Mouse (Mus musculus) lung, embryonic 14.5 days (tissue): ENCODE measurements around the gene Sept11. TPM values are rescaled to one million over a fixed set of nuclear protein-coding genes. Genes with fewer than 3 reads are reported as not detected.

Experiments
- ATAC-seq: fragments of 200-750 bp; cut with Nextera tagmentation; 2 replicates; pipeline ENCODE4 v1.8.0; 2017; ENCODE audit warnings: mild to moderate bottlenecking, moderate TSS enrichment, moderate library complexity; ENCODE audit not compliant: insufficient read depth
- DNase-seq: peaks from one replicate; pipeline ENCODE4 v3.0.0-alpha.2; 2015
- H3K27ac ChIP-seq: fragments of 300-500 bp; sonication (generic); 2 replicates; pipeline ENCODE4 v1.5.1; 2014; ENCODE audit warnings: low read depth, mild to moderate bottlenecking, moderate library complexity
- H3K27me3 ChIP-seq: fragments of 300-500 bp; sonication (generic); 2 replicates; pipeline ENCODE4 v1.6.1; 2014; ENCODE audit warnings: low read length, control low read depth; ENCODE audit not compliant: insufficient read depth
- H3K36me3 ChIP-seq: fragments of 300-500 bp; sonication (generic); 2 replicates; pipeline ENCODE4 v1.6.1; 2014; ENCODE audit warnings: control low read depth; ENCODE audit not compliant: insufficient read depth
- H3K4me1 ChIP-seq: fragments of 300-500 bp; sonication (generic); 2 replicates; pipeline ENCODE4 v1.6.1; 2014; ENCODE audit warnings: antibody characterized with exemption, control low read depth; ENCODE audit not compliant: insufficient read depth
- H3K4me2 ChIP-seq: fragments of 300-500 bp; sonication (generic); 2 replicates; pipeline ENCODE4 v1.6.1; 2014; ENCODE audit warnings: mild to moderate bottlenecking
- H3K4me3 ChIP-seq: fragments of 300-500 bp; sonication (generic); 2 replicates; pipeline ENCODE4 v1.5.1; 2014; ENCODE audit warnings: low read depth, low read length
- H3K9ac ChIP-seq: fragments of 300-500 bp; sonication (generic); 2 replicates; pipeline ENCODE4 v1.6.1; 2014
- H3K9me3 ChIP-seq: fragments of 300-500 bp; sonication (generic); 2 replicates; pipeline ENCODE4 v1.6.1; 2016; ENCODE audit warnings: low read depth, low read length, control low read depth
- CTCF ChIP-seq: IDR thresholded peaks from 2 replicates; pipeline ENCODE4 v1.5.1; 2016; ENCODE audit warnings: antibody characterized with exemption, low read depth
- WGBS: fragments of 180-500 bp; shearing (Covaris S2); extraction: QIAGEN DNeasy Blood & Tissue Kit; methylation state at CpG from one replicate; pipeline ENCODE4 v1.1.7; 2014; 5-methylcytosine and 5-hydroxymethylcytosine counted together
- polyA plus RNA-seq: library from polyadenylated mRNA; unstranded; fragments of >200 nt; fragmentation: Nextera tagmentation; extraction: Ambion mirVana; gene quantifications from 2 replicates; pipeline ENCODE4 v1.2.1, GENCODE M21; 2014

The Sept11 gene
- polyA plus RNA-seq, 1 experiment from 2014 or later: 184 TPM

DNA sequence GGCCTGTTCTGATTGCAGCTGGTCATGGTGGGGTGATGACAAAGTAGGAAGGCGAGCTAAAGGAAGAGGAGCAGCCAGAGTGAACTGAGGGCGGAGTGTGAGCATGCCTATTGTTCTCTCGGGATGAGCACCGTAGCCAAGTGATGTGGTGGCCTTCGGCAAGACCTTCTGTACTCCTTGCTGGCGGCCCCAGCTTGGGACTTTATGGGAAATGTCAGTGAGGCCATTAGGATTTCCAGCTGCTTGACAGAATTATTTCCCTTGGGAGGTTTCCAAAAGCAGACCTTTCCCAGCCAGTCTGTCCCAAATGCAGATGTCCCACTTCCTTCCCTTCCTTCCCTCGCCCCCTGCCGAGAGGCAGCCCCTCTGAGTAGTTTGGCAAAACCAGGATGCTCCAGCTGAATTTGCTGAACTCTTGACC, 8.1 kb downstream of the Sept11 start:
- peak; percentile 75 for ATAC-seq
- H3K27me3 ChIP-seq: no peaks in the 10 kb centered on the region
- DNase-seq: peak; percentile 79
- 22% methylated on average over 8 of the region's 8 CpGs for WGBS
- peaks cover 14% of the 10 kb centered on the region; the same call in 1 of the 2 replicates for H3K4me1 ChIP-seq
- no peak; the same call in 1 of the 2 replicates for TF ChIP-seq CTCF
- H3K36me3 ChIP-seq: peaks cover 3% of the 10 kb centered on the region; the same call in 1 of the 2 replicates
- H3K4me2 ChIP-seq: peak overlapping the region; percentile 27
- H3K9ac ChIP-seq: no peak overlapping the region
- H3K9me3 ChIP-seq: no peaks in the 10 kb centered on the region
- H3K27ac ChIP-seq: peak overlapping the region; percentile 72; the same call in 1 of the 2 replicates
- no peak overlapping the region for H3K4me3 ChIP-seq

- H3K9ac ChIP-seq: no peak overlapping the region
- H3K36me3 ChIP-seq: peaks cover 3% of the 10 kb centered on the region; the same call in 1 of the 2 replicates
- WGBS: 78% methylated on average over 8 of the region's 8 CpGs
- H3K4me2 ChIP-seq: no peak overlapping the region
- H3K27me3 ChIP-seq: no peaks in the 10 kb centered on the region
- no peak for ATAC-seq
- no peak overlapping the region for H3K4me3 ChIP-seq
- H3K9me3 ChIP-seq: no peaks in the 10 kb centered on the region
- H3K27ac ChIP-seq: no peak overlapping the region
- no peak for TF ChIP-seq CTCF
- DNase-seq: no peak
- H3K4me1 ChIP-seq: peaks cover 14% of the 10 kb centered on the region; the same call in 1 of the 2 replicates
Observed at GRCm38 (mm10) chr5:93103603-93104002, 10.4 kb downstream of the Sept11 start.

GRCm38 (mm10) chr5:93104987-93105823, 12.0 kb downstream of the Sept11 start:
- Histone ChIP-seq H3K36me3 (peaks cover 3% of the 10 kb centered on the region; the same call in 1 of the 2 replicates), H3K27me3 (no peaks in the 10 kb centered on the region), H3K4me3 (no peak overlapping the region), H3K9me3 (no peaks in the 10 kb centered on the region), H3K4me1 (peaks cover 9% of the 10 kb centered on the region; the same call in 1 of the 2 replicates), H3K9ac (no peak overlapping the region), H3K4me2 (no peak overlapping the region), H3K27ac (no peak overlapping the region)
- no peak for TF ChIP-seq CTCF
- 61% methylated on average over 4 of the region's 5 CpGs for WGBS
- ATAC-seq (no peak), DNase-seq (no peak)

DNA sequence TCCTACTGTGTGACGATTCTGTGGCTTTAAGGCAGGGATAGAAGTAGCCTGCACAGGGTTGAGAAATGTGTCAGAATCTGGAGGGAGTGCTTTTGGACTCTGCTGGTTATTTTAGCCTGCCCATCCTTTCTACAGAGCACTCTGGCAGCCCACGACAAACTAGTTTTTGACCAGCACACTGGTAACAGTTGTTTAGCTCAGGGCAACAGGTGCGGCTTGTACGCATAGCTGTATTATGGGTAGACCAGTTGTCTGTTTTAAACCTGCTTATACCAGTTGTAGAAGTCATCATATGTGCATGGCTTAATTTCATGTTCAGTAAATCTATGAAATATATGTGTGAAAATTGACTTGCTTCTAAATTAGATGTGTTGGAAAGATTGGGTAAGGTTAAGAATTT, 12.8 kb downstream of the Sept11 start:
- TF ChIP-seq CTCF: no peak
- DNase-seq (no peak), ATAC-seq (no peak)
- no peak overlapping the region for H3K4me2 ChIP-seq
- H3K36me3 ChIP-seq: peaks cover 3% of the 10 kb centered on the region; the same call in 1 of the 2 replicates
- H3K4me1 ChIP-seq: 0 out of 2 replicates have a peak, but pooled peaks cover under 1% of the 10 kb centered on the region
- H3K4me3 ChIP-seq: no peak overlapping the region
- no peak overlapping the region for H3K27ac ChIP-seq
- WGBS: 95% methylated on average over 4 of the region's 4 CpGs
- H3K9me3 ChIP-seq: no peaks in the 10 kb centered on the region
- no peaks in the 10 kb centered on the region for H3K27me3 ChIP-seq
- no peak overlapping the region for H3K9ac ChIP-seq

DNA sequence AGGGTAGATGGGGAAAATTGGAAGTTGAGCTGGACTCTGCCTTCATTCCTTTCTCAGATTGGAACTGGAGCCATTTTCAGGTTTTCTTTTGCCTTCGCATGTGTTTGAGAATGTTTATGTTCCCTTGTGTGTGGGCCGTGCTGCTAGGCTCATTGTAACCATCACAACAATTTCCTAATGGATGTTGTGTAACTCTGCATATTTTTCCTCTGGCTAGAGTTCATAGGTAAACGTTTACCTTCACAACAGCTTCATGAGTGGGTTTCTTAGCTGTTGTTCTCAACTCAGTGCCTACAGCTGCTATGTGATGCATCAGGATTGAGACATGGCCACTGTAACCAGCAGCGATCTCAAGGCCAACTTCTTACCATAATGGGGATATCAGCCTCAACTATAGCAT, 15.5 kb downstream of the Sept11 start:
- Histone ChIP-seq H3K4me3 (no peak overlapping the region), H3K9ac (no peak overlapping the region), H3K4me2 (no peak overlapping the region), H3K4me1 (no peaks in the 10 kb centered on the region), H3K27me3 (no peaks in the 10 kb centered on the region), H3K27ac (no peak overlapping the region), H3K36me3 (0 out of 2 replicates have a peak, but pooled peaks cover 3% of the 10 kb centered on the region), H3K9me3 (no peaks in the 10 kb centered on the region)
- DNase-seq (no peak), ATAC-seq (no peak)
- 67% methylated on average over 4 of the region's 4 CpGs for WGBS
- no peak for TF ChIP-seq CTCF

GRCm38 (mm10) chr5:93109555-93109954, 16.3 kb downstream of the Sept11 start:
- Histone ChIP-seq H3K9ac (no peak overlapping the region), H3K27ac (no peak overlapping the region), H3K4me1 (peaks cover 5% of the 10 kb centered on the region; the same call in 1 of the 2 replicates), H3K36me3 (0 out of 2 replicates have a peak, but pooled peaks cover under 1% of the 10 kb centered on the region), H3K4me2 (no peak overlapping the region), H3K4me3 (no peak overlapping the region), H3K9me3 (no peaks in the 10 kb centered on the region), H3K27me3 (no peaks in the 10 kb centered on the region)
- TF ChIP-seq CTCF: no peak
- ATAC-seq: no peak
- DNase-seq: no peak
- 57% methylated on average over 2 of the region's 2 CpGs for WGBS

DNA sequence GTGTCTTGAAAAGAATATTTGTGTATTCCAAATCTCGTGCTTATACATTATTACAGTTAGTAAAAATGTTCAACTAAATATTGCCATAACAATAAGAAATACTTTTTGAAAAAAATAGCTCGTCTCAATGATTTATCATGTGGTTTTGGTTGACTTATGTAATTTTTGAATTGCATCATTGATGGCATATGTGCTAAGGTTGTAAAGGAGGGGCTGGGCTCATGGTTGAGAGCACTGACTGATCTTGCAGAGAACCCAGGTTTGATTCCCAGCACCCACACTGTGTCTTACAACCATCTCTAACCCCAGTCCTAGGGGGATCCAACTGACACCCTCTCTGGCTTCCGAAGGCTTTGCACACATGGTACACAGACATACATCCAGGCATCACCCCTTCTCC, 19.1 kb downstream of the Sept11 start:
- WGBS: 88% methylated on average over 3 of the region's 3 CpGs
- Histone ChIP-seq H3K9ac (no peak overlapping the region), H3K4me1 (peaks cover 5% of the 10 kb centered on the region; the same call in 1 of the 2 replicates), H3K36me3 (no peaks in the 10 kb centered on the region), H3K27ac (no peak overlapping the region), H3K27me3 (no peaks in the 10 kb centered on the region), H3K9me3 (no peaks in the 10 kb centered on the region), H3K4me2 (no peak overlapping the region), H3K4me3 (no peak overlapping the region)
- DNase-seq (no peak), ATAC-seq (no peak)
- no peak for TF ChIP-seq CTCF
